Mouse (Mus musculus) embryonic stem cell, embryonic (primary cell): ENCODE results near the gene Ostf1.

ENCODE experiments used
- CTCF ChIA-PET, 4 experiments: fragments of 300-600 bp in 2 of 4; fragments of 350-600 bp in 2 of 4; sonication (Branson Sonifier 250); formaldehyde crosslinking; loops; one replicate each; lab custom pipeline; 2022; ENCODE audit warnings: inconsistent platforms in 2 of 4; lab: Charles Lee
- POLR2A ChIA-PET, 4 experiments: fragments of 300-600 bp in 2 of 4; fragments of 350-600 bp in 2 of 4; sonication (Branson Sonifier 250); formaldehyde crosslinking; loops; one replicate each; lab custom pipeline; 2022; ENCODE audit warnings: antibody characterized with exemption in 4 of 4, inconsistent platforms in 1 of 4; lab: Charles Lee

Ostf1 gene

GRCm38 (mm10) chr19:18631644-18632219, at the start of gene Ostf1, which contains the start of gene Nmrk1:
Gene Ostf1, minus strand, starts transcription at chr19:18631823.
Gene Nmrk1, plus strand, starts transcription at chr19:18631950.
- POLR2A ChIA-PET: interaction anchor here (0.6 to 16.2 kb wide), 65 partner anchors 8 to 206 kb away, joined by 3 to 547 read pairs (median 5); partner anchors contain the start of genes Carnmt1 (in 4 of the 4) and D030056L22Rik (in 1 of the 4)
- CTCF ChIA-PET: interaction anchor here in 1 of 4 experiments (1.3 kb wide), 1 partner anchor 87 kb away, joined by 3 read pairs; no protein-coding TSS in a partner anchor

DNA sequence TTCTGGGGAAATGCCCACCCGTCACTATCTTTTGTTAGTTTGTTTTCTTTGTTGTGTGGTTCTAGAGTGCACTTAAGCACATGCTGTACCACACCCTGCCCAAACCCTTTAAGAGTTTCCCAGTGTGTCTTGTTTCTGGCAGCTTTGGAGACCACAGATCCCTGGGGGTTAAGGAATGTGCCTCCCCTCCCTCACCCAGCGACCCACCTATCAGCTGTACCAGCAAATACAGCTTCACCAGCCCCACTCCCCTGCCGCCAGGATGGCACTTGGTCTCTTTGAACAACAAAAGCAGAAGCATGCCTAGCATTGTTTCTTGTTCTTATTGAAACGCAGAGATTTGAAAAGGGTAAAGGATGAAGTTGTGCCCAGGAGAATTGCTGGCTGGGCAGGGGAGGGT, 41.5 kb upstream of the Ostf1 start:
- CTCF ChIA-PET: interaction anchor here in 3 of 4 experiments (0.7 to 1.4 kb wide), 4 partner anchors 10 to 34 kb away, joined by 3 to 7 read pairs (median 4); no protein-coding TSS in a partner anchor
- POLR2A ChIA-PET: interaction anchor here (0.6 to 6.8 kb wide), 42 partner anchors 9 to 1276 kb away, joined by 3 to 86 read pairs (median 6); partner anchors contain the start of genes Nmrk1 (in 3 of the 4), Ostf1 (in 3 of the 4) and D030056L22Rik (in 2 of the 4)

GRCm38 (mm10) chr19:18672498-18672897, 40.9 kb upstream of the Ostf1 start:
- ChIA-PET POLR2A (interaction anchor here (0.6 to 6.8 kb wide), 39 partner anchors 10 to 1781 kb away, joined by 3 to 86 read pairs (median 6); partner anchors contain the start of genes Nmrk1 (in 3 of the 4), Ostf1 (in 3 of the 4) and D030056L22Rik (in 2 of the 4)), CTCF (interaction anchor here in 2 of 4 experiments (0.9 to 1.4 kb wide), 3 partner anchors 15 to 33 kb away, joined by 3 to 7 read pairs (median 3); no protein-coding TSS in a partner anchor)

DNA sequence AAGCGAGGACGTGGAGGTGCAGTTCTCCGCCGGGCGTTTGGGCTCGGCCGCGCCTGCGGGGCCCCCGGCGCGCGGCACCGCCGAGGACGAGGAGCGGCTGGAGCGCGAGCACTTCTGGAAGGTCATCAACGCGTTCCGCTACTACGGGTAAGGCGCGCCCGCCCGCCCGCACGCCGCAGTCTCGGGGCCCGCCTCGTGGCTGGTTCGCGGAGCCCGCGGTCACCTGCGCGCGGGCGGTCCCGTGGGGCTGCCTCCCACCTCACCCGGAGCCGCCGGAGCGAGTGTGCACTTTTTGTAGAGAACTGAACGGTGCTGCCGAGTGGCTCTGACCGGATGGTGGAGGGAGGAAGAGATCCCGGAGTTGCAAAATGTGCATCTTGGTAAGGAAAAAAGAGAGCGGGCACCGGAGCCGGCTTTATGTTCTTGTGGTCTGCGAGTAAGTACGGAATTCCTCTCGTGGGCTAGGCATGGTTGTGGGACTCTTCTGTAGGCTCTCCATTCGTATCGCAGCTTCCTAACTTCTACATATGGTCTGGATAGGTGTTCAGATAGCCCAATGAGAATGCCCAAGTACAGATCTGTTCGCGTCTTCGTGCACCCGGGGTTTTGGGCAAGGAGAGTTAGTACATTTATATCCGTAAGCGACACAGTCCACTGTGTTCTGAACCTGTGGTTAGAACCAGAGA, 39.6 kb upstream of the Ostf1 start:
- ChIA-PET POLR2A (interaction anchor here (0.6 to 6.8 kb wide), 69 partner anchors 8 to 1518 kb away, joined by 3 to 86 read pairs (median 5); partner anchors contain the start of genes Nmrk1 (in 4 of the 4), Ostf1 (in 4 of the 4), D030056L22Rik (in 3 of the 4) and Rfk (in 1 of the 4)), CTCF (interaction anchor here in 1 of 4 experiments (1.0 to 1.7 kb wide), 3 partner anchors 17 to 32 kb away, joined by 4 to 11 read pairs (median 7); no protein-coding TSS in a partner anchor)

DNA sequence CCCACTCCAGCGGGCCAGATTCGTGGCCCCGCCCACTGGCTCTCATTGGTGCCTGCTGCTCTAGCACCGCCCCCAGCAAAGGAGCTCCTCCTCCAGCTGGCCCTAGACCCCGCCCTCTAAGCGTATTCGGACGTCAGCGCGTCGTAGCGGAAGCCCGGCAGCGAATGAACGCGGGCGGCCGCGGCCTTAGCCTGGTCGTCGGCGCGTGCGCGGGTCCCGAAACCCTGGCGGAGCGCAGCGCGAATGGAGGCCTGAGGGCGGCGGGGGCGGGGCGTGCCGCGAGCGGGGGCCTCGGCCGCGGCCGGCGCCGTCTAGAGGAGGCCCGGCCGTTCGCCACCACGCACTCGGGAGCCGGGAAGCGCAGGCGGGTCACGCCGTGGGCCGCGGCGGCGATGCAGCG, 39.0 kb upstream of the Ostf1 start, which contains the start of gene Carnmt1:
TSS of gene Carnmt1 (plus strand) at position 157 of the 400 bp plus-strand sequence.
- ChIA-PET CTCF (interaction anchor here in 2 of 4 experiments (1.0 to 1.7 kb wide), 4 partner anchors 16 to 31 kb away, joined by 4 to 11 read pairs (median 6); no protein-coding TSS in a partner anchor), POLR2A (interaction anchor here (0.6 to 6.8 kb wide), 73 partner anchors 8 to 1518 kb away, joined by 3 to 86 read pairs (median 5); partner anchors contain the start of genes Nmrk1 (in 4 of the 4), Ostf1 (in 4 of the 4), D030056L22Rik (in 3 of the 4) and Rfk (in 1 of the 4))

GRCm38 (mm10) chr19:18669551-18669950, 37.9 kb upstream of the Ostf1 start:
- CTCF ChIA-PET: interaction anchor here in 2 of 4 experiments (1.1 to 1.7 kb wide), 2 partner anchors 30 kb away, joined by 4 to 11 read pairs; no protein-coding TSS in a partner anchor
- POLR2A ChIA-PET: interaction anchor here in 3 of 4 experiments (0.8 to 6.8 kb wide), 42 partner anchors 8 to 102 kb away, joined by 3 to 86 read pairs (median 7); partner anchors contain the start of genes Nmrk1 (in 3 of the 3), Ostf1 (in 3 of the 3) and D030056L22Rik (in 2 of the 3)

DNA sequence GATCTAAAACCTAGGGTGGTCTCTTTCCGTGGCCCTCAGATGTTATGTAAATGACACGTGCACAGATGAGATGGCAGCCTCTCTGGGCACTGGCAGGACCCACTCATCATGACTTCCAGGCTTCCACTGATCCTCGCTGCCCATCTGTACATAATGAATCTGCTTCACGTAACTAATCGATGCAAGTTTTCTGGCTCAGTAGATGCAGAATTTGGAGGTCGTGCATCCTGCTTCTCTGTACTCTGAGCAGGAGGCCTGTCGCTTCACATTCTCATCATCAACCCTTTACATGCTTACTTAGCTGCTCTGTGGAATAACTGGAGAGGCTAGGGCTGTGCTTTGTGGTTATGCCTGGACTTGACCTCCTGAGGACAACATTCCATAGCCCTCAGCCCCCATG, 35.3 kb upstream of the Ostf1 start:
- POLR2A ChIA-PET: no interaction called here
- CTCF ChIA-PET: no interaction called here

- ChIA-PET CTCF (interaction anchor here in 1 of 4 experiments (1.4 kb wide), 1 partner anchor 24 kb away, joined by 3 read pairs; no protein-coding TSS in a partner anchor), POLR2A (interaction anchor here in 3 of 4 experiments (1.0 to 2.9 kb wide), 8 partner anchors 9 to 56 kb away, joined by 3 to 10 read pairs (median 3); partner anchors contain the start of genes Nmrk1 (in 1 of the 3) and Ostf1 (in 1 of the 3))
Observed at GRCm38 (mm10) chr19:18663904-18664303, 32.3 kb upstream of the Ostf1 start.

GRCm38 (mm10) chr19:18661683-18662082, 30.1 kb upstream of the Ostf1 start:
- ChIA-PET POLR2A (interaction anchor here in 2 of 4 experiments (0.5 to 2.6 kb wide), 6 partner anchors 9 to 53 kb away, joined by 3 to 10 read pairs (median 4); partner anchors contain the start of genes Carnmt1 (in 2 of the 2), Nmrk1 (in 1 of the 2) and Ostf1 (in 1 of the 2)), CTCF (interaction anchor here in 3 of 4 experiments (1.1 to 1.5 kb wide), 4 partner anchors 15 to 22 kb away, joined by 3 read pairs; no protein-coding TSS in a partner anchor)

DNA sequence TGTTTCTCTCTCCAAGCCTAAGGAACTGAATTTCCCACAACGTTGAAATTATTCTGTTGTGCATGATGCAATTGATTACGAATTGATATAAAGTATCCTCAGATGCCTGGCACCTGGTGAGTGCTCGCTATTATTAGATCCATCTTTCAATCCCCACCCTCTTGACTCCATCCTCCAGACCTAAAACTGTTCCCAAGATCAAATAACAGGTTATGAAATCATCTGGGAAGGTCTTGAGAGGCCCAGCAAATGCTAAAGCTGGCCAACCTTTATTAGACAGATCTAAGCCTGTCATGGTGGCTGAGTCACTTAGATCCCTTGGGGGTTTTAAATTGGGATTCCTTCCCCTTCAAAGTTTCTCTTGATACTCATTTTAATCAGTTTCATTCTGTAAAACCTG, 28.8 kb upstream of the Ostf1 start:
- POLR2A ChIA-PET: interaction anchor here in 2 of 4 experiments (0.5 to 2.6 kb wide), 10 partner anchors 9 to 54 kb away, joined by 3 to 19 read pairs (median 7); partner anchors contain the start of genes Carnmt1 (in 2 of the 2), Nmrk1 (in 1 of the 2) and Ostf1 (in 1 of the 2)
- CTCF ChIA-PET: interaction anchor here in 1 of 4 experiments (1.4 to 1.5 kb wide), 2 partner anchors 14 to 21 kb away, joined by 3 read pairs; no protein-coding TSS in a partner anchor

GRCm38 (mm10) chr19:18659349-18659748, 27.7 kb upstream of the Ostf1 start:
- CTCF ChIA-PET: interaction anchor here in 1 of 4 experiments (1.0 kb wide), 1 partner anchor 20 kb away, joined by 3 read pairs; no protein-coding TSS in a partner anchor
- POLR2A ChIA-PET: interaction anchor here (0.5 to 2.0 kb wide), 14 partner anchors 10 to 56 kb away, joined by 3 to 19 read pairs (median 4); partner anchors contain the start of genes Carnmt1 (in 2 of the 4), Nmrk1 (in 2 of the 4) and Ostf1 (in 2 of the 4)

DNA sequence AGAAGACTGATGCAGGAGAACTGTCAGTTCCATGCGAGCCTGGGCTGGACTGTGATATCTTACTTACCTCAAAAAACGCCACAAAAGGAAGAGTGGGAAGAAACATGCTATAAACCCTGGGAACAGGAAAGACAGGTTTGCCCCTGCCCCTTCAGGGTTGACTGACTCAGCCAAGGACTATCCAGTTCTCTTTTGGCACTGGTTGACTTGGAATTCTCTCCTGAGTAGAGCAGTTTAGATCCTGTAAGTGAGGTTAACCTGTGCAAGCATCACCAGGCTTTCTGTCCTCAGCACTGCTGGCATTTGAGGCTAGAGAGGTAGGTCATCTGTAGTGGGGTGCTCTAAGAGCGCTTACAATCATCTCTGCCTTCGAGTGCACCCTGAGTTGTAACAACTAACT, 26.9 kb upstream of the Ostf1 start:
- ChIA-PET POLR2A (interaction anchor here in 3 of 4 experiments (0.7 to 2.0 kb wide), 5 partner anchors 11 to 57 kb away, joined by 3 to 19 read pairs (median 4); partner anchors contain the start of genes Carnmt1 (in 2 of the 3), Nmrk1 (in 1 of the 3) and Ostf1 (in 1 of the 3)), CTCF (interaction anchor here in 3 of 4 experiments (0.6 to 1.0 kb wide), 3 partner anchors 19 to 20 kb away, joined by 3 read pairs; no protein-coding TSS in a partner anchor)

GRCm38 (mm10) chr19:18655999-18656398, 24.4 kb upstream of the Ostf1 start:
- CTCF ChIA-PET: interaction anchor here in 1 of 4 experiments (2.0 kb wide), 1 partner anchor 17 kb away, joined by 10 read pairs; no protein-coding TSS in a partner anchor
- POLR2A ChIA-PET: interaction anchor here in 3 of 4 experiments (0.6 to 4.8 kb wide), 37 partner anchors 9 to 1233 kb away, joined by 3 to 56 read pairs (median 5); partner anchors contain the start of genes Carnmt1 (in 3 of the 3), Nmrk1 (in 3 of the 3), D030056L22Rik (in 2 of the 3) and Ostf1 (in 2 of the 3)

- ChIA-PET POLR2A (interaction anchor here in 3 of 4 experiments (0.7 to 4.8 kb wide), 33 partner anchors 8 to 298 kb away, joined by 3 to 56 read pairs (median 6); partner anchors contain the start of genes Carnmt1 (in 3 of the 3), Nmrk1 (in 2 of the 3), Ostf1 (in 2 of the 3) and D030056L22Rik (in 1 of the 3)), CTCF (interaction anchor here in 3 of 4 experiments (1.5 to 2.0 kb wide), 3 partner anchors 15 to 16 kb away, joined by 6 to 10 read pairs (median 10); no protein-coding TSS in a partner anchor)
Observed at GRCm38 (mm10) chr19:18654984-18655383, 23.4 kb upstream of the Ostf1 start.

DNA sequence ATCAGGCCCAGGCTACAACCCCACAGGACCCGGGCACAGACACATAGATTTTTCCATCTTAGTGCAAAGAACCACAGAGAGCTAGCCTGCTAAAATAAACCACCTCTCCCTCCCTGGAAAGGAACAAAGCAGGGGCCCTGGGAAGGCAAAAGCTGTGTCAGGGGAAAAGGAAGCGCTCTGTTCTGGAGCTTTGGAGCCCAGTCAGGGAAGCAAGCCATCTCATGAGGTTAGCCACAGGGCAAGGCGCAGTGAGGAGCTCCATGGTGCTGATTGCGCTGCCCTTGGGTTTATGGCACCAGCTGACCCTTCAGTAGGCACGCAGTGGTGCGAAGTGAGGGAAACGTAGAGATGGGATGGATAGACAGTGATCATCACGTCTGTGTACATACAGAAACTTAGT, 22.7 kb upstream of the Ostf1 start:
- ChIA-PET POLR2A (interaction anchor here in 3 of 4 experiments (0.7 to 4.8 kb wide), 30 partner anchors 9 to 739 kb away, joined by 3 to 56 read pairs (median 4); partner anchors contain the start of genes Carnmt1 (in 3 of the 3), Nmrk1 (in 2 of the 3), Ostf1 (in 2 of the 3) and D030056L22Rik (in 1 of the 3)), CTCF (interaction anchor here (0.6 to 2.0 kb wide), 7 partner anchors 15 to 96 kb away, joined by 3 to 10 read pairs (median 4); partner anchors contain the start of gene Carnmt1 (in 1 of the 4))

DNA sequence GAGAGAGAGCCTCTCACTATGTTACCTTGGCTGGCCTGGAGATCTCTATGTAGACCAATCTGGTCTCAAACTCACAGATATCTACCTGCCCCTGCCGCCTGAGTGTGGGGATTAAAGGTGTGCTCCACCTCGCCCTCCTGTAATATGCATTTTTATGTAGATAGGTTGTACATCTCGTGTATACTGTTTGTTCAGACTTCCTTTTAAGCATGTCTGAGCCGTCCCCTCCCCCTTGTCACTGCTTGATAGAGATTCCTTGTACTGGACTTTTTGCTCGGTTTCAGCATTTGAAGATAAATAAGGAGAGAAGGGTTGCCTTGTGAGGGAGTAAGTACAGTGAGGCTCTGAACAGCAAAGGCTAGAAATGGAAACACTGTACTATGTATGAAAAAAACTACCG, 21.4 kb upstream of the Ostf1 start:
- POLR2A ChIA-PET: interaction anchor here in 2 of 4 experiments (0.6 to 4.8 kb wide), 9 partner anchors 15 to 1062 kb away, joined by 3 to 56 read pairs (median 11); partner anchors contain the start of genes Carnmt1 (in 2 of the 2), D030056L22Rik (in 1 of the 2), Nmrk1 (in 1 of the 2) and Ostf1 (in 1 of the 2)
- CTCF ChIA-PET: interaction anchor here in 1 of 4 experiments (2.0 kb wide), 1 partner anchor 14 kb away, joined by 10 read pairs; no protein-coding TSS in a partner anchor
